Mouse (Mus musculus) adrenal gland, adult 18-20 months (tissue): ENCODE data around the gene Borcs6. TPM values are rescaled to one million over a fixed set of nuclear protein-coding genes. Genes with fewer than 3 reads are reported as not detected.
A peak's percentile ranks its signal among the peaks of the same experiment; 100 is the strongest.

Experiments used
- DNase-seq, 2 experiments: peaks; one replicate each; pipeline ENCODE4 v3.0.0; 2021 to 2022; ENCODE audit warnings: low spot score in 2 of 2
- total RNA-seq, 2 experiments: library from RNA; stranded (reverse); gene quantifications; 1 replicate in 1 of 2; 2 replicates in 1 of 2; pipeline ENCODE4 v1.2.3; 2021

Gene Borcs6
- total RNA-seq, 2 experiments from 2014 or later: 23.7 to 23.9 TPM

DNA sequence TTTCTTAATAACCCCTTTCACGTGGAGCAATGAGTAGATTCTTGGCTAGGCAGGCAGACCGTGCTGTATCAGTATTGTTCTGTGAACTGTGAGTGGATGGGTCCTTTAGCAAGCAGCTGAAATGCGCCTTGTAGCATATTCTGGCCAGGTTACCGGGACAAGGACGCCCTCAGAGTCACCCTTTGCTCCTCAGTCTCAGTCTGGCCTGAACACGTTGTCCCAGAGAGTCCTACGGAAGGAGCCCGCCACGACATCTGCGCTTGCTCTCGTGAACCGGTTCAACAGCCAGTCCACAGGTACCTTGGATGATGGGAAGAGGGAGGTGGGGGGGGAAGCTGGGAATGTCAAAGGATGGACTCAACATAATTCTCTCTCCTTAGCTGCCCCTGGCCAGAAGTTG, 11.9 kb upstream of the Borcs6 start:
- no peak for DNase-seq

DNA sequence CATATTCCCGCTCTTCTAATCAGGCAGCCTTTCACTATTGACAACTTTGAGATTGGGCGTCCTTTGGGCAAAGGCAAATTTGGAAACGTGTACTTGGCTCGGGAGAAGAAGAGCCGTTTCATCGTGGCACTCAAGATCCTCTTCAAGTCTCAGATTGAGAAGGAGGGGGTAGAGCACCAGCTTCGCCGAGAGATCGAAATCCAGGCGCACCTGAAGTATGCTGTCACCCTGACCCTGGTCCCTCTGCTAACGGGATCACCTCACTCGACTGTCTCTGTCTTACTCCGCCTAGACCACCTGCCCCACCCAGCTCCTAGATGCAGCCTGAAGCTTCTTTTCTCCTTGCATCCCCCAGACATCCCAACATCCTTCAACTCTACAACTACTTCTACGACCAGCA, 11.4 kb upstream of the Borcs6 start:
- no peak for DNase-seq

DNA sequence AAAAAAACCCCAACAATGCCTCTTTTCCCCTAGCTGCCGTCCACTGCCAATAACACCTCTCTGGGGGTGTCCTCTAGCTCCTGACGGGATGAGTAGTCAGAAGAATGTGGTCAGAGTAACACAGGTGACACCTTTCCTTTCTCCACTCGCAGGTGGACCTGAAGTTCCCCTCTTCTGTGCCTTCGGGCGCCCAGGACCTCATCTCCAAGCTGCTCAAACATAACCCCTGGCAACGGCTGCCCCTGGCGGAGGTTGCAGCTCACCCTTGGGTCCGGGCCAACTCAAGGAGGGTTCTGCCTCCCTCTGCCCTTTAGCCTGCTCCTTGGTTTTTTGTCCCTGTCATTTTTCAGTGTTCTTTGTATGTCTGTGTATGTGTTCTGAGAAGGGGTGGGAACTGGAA, 8.8 kb upstream of the Borcs6 start:
- DNase-seq: no peak

DNA sequence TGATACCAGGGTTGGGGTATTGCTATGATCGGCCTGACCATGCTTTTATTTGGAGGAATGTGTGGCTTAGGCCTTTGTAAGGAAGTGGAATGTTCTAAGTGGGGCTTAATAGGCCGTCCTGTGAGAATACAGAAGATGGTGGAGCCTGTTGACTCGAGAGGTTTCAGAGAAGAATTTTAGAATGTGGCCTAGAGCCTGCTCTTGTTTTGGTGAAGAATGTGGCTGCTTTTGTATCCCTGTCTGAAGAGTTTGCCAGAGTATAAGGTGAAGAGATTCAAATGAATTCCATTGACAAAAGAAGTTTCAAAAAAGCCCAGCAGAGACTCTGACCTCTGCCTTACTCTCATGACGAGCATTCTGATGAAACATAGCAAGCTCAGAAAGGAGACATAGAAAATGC, 7.7 kb upstream of the Borcs6 start:
- no peak for DNase-seq

DNA sequence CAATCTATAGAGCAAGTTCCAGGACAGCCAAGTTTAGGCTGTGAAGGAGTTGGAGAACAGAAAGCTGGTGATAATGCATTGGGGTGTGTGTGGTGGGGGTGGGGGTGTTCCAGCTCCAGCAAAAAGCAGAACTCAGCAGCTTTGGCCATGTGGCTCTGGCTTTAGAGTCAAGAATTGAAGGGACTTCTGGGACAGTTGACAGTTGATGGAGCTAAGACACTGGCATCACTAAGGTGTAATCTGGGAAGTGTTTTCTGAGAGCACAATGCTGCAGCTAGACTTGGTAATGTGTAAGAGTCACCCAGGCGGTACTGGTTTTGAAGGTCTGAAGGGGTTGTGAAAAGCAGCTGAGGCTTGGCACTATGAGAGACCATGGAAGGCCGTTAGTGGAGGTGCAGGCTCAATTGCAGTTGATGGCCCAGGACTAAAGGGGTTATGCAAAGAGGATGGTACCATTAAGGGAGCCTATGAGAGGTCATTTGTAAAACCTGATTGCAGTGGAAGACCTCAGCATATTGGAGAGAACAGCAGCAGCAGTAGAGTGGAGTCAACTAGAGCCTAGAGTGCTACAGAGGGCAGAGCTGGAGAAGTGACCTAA, 6.6 kb upstream of the Borcs6 start:
- DNase-seq: no peak

DNA sequence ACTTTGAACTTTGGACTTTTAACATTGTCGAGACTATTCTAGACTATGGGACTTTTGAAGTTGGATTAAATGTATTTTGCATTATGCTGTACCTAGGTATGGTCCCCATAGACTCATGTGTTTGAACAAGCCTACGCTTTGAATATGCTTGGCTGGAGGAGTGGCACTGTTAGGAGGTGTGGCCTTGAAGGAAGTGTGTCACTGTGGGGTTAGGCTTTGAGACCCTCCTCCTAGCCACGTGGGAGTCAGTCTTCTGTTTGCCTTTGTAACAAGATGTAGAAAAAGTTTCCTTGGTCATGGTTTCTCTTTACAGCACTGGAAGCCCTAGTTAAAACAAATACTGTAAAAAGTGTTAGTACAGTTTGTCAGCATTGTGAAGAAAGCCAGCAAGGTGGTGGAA, 5.7 kb upstream of the Borcs6 start:
- no peak for DNase-seq

DNA sequence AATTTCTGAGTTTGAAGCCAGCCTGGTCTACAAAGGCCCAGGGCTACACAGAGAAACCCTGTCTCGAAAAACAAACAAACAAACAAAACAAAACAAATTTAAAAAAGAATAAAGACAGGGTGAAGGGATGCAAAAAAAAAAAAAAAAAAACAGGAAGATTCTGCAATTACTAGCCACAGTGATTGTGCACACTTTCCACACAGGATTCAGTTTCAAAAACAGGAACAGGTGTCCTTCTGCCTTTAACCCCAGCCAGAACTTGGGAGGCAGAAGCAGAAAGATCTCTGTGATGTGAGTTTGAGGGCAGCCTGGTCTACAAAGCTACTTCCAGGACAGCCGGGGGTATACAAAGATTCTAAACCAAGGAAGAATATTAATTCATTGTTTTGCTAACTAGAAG, 1.3 kb upstream of the Borcs6 start:
- DNase-seq: no peak

DNA sequence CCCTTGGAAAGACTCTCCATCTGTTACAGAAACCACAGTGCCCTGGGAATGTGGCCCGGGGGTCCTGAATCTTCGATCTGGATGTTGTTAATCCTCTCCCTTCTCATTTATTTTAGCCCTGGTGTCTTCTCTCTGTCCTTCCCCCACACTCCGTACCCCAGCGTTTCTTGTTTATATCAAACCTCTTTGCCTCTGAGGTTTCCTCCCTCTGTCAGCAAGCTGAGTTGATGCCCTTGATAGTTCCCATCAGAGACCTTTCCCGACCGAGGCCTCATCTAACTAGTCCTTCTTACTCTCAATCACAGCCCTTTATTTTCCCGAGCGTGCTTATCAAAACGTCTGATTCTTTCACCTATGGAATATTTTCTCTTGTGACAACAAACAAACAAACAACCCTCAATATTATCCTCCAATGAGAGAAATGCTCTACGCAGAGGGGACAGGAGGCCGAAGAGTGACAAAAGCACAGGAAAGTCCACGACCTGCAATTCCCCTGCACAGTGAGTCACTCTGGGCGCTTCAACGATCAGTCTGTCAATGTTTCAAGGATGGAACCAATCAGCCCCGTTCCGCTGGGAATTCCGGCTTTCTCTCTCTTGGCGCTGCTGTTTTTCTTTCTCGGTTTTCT, 674 bp upstream of the Borcs6 start:
- DNase-seq: no peak

DNA sequence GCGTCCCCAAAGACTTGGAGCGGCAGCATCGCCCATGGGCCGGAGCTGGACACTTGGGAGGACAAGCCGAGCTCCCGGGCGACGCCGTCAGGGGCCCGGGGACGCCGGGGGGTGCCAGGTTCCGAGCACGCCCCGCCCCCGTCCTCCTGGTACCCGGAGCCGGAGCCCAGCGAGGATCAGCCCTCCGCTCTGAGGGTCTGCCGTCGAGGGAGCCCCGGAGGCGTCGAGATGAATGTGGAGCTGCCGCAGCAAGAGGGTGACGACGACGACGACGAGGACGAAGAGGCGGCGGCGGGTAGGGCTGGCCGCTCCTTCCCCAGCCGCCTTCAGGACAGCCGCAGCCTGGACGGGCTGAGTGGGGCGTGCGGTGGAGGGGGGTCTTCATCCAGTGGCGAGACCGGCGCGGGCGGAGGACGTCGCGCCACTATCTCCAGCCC, 476 bp downstream of the Borcs6 start:
- DNase-seq: peak; percentile 61 to 64

DNA sequence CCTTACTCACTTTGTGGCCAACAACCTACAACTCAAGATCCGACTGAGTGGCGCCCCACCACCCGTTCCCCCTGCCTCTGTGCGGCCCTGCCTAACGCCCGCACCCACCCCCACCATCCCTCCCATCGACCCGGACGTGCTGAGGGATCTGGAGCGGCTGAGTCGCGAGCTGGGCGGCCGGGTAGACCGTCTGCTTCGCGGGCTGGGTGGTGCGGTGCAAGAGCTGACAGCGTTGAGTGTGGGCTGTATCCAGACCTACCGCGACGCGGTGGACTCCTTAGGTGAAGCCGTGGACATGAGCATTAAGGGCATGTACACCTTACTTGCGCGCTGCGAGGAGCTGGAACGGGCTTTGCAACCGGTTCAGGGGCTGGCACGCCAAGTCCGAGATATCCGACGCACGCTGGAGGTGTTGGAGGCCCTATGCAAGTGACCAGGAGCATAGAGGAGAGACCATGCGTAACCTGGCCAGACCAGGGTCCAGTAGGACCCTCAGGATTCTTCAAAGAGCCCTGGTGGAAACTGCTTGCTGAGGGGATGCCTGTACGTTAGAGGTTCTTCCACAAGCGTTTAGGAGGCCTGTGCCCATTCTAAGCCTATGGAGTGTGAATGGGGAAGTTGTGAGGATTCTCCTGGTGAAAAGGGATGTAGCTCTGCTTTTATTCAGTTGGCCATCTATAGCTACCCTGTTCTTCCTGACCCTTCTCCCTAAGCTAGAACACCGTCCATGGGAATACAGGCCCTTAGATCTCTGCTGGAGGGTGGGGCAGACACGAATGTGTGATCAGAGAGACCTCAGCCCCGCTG, 1.1 kb downstream of the Borcs6 start:
- peak; percentile 46 to 49 for DNase-seq

DNA sequence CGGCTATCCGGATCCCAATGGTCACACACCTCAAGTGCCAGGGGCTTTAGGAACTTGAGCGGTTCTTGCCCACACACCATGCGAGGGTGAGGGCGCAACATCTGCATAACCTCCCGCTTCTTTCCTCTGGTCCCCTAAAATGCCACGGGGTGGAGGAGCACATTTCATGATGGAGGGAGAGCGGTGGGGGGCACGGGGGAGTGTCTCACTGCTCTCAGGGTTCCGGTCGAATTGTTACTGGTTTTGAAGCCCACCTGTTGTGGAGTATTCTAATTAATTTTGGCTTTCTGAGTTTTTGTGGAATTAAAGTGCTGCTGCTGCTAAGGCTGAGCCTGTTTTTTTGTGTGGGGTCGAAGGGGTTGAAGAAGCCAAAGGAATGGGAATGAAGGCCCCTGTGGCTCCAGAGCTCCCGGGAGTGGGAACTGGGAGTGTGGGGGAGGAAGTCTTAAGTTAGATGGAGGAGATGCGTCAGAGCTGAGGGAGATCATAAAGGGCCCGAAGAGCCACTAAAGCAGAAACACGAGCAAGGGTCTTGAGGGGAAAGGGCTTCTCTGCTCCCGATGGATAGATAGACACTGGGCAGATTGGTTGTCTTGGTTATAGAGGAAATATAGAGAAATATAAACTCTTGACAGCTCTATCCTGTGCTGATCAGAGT, 1.9 kb downstream of the Borcs6 start:
- no peak for DNase-seq

DNA sequence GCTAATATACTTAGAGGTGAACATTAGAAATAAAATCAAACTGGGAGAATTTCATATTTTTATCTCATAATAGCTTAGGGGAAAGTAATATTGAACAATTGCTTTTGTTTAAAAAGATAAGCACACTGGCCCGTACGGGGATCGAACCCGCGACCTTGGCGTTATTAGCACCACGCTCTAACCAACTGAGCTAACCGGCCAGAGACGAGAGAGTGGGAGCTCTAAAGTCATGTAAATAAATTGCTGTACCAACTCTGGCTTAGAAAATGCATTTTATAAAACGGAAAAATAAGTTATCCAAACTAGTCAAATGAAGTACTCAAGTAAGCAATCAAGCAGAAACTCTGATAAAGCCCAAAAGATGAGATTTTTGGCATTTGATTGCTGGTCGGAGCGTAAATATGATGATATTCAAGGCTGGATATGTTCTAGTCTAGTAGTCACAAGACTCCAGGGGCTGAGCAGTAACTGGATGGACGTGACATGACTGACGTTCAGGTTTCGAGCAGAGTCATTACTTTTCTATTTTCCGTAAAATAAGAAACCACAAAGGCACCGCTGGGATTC, 2.8 kb downstream of the Borcs6 start:
- DNase-seq: peak; percentile 83 to 87

DNA sequence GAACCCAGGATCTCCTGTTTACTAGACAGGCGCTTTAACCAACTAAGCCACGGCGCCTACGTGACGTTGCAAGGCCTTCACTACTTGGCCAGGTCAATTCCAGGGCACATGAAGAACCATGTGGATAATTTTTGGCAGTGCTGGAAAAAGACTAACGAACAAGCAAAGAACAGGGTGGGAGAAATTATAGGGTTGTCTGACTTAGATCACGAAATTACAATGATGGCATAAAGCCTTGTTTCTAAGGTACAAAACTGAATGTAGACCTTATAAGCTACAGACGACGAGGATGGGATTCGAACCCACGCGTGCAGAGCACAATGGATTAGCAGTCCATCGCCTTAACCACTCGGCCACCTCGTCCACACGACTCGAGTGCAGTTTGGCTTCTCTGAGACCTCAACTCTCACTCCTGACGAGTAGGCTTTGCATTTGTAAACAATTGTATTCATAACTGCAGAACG, 3.3 kb downstream of the Borcs6 start:
- peak; percentile 96 to 98 for DNase-seq

DNA sequence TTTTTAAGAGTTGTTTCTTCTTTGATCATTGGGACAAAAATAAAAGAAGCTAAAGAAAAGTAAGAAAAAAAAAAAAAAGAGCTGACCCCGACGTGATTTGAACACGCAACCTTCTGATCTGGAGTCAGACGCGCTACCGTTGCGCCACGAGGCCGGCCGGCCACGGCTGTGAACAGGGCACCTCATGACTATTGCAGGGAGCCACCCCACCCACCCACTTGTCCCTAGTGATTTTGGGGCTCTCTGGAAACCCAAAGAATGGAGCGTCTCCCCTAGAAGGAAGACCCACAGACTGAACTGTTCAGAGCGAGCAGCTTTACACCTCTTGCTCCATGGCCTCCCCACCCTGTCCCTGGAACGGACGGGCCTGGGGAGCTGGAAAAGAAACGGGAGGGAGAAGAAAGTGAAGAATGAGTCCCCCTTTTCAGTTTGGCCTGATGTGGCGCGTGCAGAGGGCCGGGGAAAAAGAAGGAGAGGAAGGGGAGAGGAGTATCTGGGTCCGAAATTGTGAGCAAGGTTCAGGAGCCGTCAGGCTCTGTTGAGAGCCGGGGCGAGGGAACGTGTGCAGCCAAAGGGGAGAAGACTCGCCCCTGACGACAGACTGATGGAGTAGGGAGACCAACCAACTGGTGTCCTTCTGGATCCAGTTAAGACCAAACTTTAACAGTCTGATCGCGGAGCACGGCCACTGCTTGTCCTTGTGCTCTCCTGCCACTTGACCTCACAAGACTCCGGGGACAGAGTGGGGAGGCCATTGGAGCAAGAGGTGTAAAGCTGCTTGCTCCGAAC, 4.1 kb downstream of the Borcs6 start:
- DNase-seq: peak; percentile 84 to 85

DNA sequence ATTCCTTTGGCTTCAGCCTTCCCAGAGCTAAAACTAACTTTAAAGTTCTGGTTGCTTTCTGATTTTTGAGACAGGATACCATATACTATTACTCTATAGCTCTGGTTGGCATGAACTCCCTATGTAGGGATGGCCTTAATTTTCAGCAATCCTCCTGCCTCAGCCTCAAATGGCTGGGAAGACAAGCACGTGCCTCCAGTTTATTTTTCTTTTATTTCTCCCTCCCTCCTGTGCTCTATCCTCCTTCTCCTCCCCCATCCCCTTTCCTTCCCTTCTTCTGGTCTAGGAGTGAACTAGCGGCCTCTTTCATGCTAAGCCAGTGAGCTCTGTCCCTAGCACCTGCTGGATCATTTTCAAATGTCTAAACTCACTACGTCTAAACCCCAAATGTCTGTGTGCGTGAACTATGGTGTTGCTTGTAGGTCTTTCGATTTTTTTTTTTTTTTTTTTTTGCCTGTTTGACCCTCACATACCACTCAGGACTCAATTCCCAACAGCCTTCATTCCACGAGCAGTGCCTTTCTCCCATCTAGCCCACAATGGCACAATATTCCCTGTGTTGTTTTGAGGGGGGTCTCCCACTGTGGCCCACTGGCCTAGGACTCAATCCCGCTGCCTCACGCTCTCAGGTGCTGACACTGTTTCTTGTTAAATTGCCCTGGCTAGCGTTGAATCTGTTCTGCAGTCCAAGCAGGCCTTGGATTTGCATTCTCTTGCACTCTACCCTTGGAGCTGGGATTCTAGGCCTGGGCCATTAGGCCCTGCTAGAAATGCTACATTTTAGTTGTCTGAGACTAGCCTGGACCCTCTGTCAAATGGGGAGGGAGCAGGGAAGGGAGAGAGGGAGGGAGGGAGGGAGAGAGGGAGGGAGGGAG, 5.0 kb downstream of the Borcs6 start:
- DNase-seq: no peak

DNA sequence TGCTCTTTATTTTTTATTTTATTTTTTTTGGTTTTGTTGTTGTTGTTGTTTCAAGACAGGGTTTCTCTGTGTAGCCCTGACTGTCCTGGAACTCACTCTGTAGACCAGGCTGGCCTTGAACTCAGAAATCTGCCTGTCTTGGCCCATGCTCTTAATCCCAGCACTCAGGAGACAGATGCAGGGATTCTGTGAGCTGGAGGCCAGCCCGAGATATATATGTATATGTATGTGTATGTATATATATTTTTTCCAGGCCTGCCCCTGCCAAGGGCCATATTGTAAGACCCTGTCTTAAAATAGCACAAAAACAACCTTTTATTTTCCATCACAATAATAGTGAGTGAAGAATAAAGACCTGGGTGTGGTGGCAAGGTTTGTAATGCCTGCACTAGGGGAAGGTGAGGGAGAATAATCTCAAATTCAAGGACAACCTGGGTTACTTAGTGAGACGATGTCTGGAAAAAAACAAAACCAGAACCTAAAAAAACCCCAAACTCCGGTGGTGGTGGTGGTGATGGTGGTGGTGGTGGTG, 5.9 kb downstream of the Borcs6 start:
- DNase-seq: no peak

DNA sequence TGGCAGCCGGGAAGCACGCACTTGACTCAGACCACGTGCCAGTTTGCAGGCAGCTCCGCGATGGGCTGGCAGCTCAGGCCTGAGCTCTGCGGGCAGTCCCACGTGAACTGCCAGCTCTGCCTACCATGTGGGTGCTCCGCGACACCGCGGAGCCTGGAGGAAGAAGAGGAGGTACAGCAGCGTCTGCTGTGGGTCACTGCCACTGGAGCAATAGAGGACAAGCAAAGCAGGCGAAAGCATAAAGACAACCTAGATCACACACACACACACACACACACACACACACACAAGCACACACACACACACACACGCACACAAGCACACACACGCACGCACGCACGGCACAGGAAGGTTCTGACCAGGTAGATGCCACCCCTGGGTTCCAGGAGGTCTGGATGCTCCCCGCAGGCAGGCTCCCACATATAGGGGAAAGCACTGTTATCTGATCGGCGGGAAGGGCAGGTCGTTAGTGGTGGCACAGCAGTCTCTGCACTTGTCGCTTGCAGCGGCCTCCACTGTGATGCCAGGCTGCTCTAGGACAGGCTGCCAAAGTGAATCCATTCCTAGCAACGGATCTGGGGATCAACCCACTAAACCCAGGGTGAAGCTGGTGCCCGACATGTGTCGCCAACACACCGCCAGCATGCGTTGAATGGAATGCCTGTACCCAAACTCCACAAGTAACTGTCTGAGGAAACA, 6.8 kb downstream of the Borcs6 start:
- peak in 1 of 2 experiments; percentile 46 for DNase-seq

DNA sequence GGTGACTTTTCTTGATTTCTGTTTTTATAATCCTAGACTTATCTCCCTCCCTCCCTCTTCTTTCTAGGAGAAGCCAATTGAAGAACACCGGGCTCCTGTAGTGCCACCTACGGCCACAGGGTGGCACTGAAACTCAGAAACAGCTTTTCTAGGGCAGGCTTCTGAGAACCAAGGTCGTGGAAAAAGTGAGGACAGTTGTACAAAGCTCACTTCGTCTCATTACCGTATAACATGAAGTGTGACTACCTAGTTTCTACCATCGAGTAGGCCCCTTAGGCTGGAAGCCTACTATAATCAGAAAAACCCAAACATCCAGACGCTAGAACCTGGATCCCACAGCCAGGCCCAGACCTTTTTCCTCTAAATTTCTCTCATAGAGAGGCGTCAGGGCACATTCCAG, 7.4 kb downstream of the Borcs6 start:
- peak; percentile 87 to 91 for DNase-seq

DNA sequence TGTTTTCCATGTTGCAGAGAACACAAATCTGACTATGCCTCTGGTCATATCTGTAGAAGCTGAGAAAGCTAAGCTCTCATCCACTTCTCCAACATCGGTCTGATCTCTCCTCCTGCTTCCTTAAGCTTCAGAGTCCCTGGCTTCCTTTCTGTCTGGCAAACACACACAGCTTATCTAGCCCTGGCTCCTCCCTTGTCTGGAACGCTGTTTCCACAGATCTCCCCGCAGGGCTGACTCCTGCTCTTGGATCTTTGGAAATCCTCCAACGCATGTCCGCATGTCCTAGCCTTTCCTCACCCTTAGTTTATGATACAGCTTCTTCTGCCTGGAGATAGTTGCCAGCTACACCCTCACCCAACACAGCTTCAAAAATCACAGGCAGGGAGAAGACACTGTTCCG, 8.1 kb downstream of the Borcs6 start:
- no peak for DNase-seq
